Mouse (Mus musculus): ENCODE measurements at regions not wholly inside any gene's neighbourhood (a gene's known extent, or its start where the extent isn't known, plus 50 kb on each side); places are given as distances from the start of the nearest gene placed in this dataset.

- Histone ChIP-seq H3K4me3 (ENCODE audit: insufficient read depth, low read depth, low read length) (no peak overlapping the region), H3K4me1 (ENCODE audit: control insufficient read depth, insufficient read depth, low read length) (no peaks in the 10 kb centered on the region), H3K27me3 (replicated peaks; ENCODE audit: control insufficient read depth, insufficient read depth, low read length) (no peaks in the 10 kb centered on the region), H3K27ac (ENCODE audit: insufficient read depth, low read depth, low read length) (no peak overlapping the region), H3K36me3 (ENCODE audit: control insufficient read depth, insufficient read depth, low read length) (no peaks in the 10 kb centered on the region)
- peak; percentile 37 for DNase-seq
- 31% methylated on average over 1 of the region's 1 CpGs for WGBS
- TF ChIP-seq CTCF (conservative IDR thresholded peaks at IDR 0.05; ENCODE audit: insufficient read depth, insufficient read length, low read depth, low read length) (peak; percentile 42), POLR2A (IDR thresholded peaks at IDR 0.05; ENCODE audit: low read depth, low read length) (no peak)
These were observed 233.7 kb downstream of the Car8 start for GRCm38 (mm10) chr4:8005155-8005554.

GRCm38 (mm10) chr4:7997575-7997953, 241.3 kb downstream of the Car8 start:
- Histone ChIP-seq H3K4me1 (ENCODE audit: control insufficient read depth, insufficient read depth, low read length) (no peaks in the 10 kb centered on the region), H3K27me3 (replicated peaks; ENCODE audit: control insufficient read depth, insufficient read depth, low read length) (no peaks in the 10 kb centered on the region), H3K27ac (ENCODE audit: insufficient read depth, low read depth, low read length) (no peak overlapping the region), H3K36me3 (ENCODE audit: control insufficient read depth, insufficient read depth, low read length) (no peaks in the 10 kb centered on the region), H3K4me3 (ENCODE audit: insufficient read depth, low read depth, low read length) (no peak overlapping the region)
- DNase-seq: no peak
- TF ChIP-seq POLR2A (IDR thresholded peaks at IDR 0.05; ENCODE audit: low read depth, low read length) (no peak), CTCF (conservative IDR thresholded peaks at IDR 0.05; ENCODE audit: insufficient read depth, insufficient read length, low read depth, low read length) (no peak)

GRCm38 (mm10) chr4:7996923-7997574, 241.8 kb downstream of the Car8 start:
- no peak for DNase-seq
- 83% methylated on average over 6 of the region's 6 CpGs for WGBS
- Histone ChIP-seq H3K27ac (ENCODE audit: insufficient read depth, low read depth, low read length) (no peak overlapping the region), H3K4me3 (ENCODE audit: insufficient read depth, low read depth, low read length) (no peak overlapping the region), H3K27me3 (replicated peaks; ENCODE audit: control insufficient read depth, insufficient read depth, low read length) (no peaks in the 10 kb centered on the region), H3K4me1 (ENCODE audit: control insufficient read depth, insufficient read depth, low read length) (no peaks in the 10 kb centered on the region), H3K36me3 (ENCODE audit: control insufficient read depth, insufficient read depth, low read length) (no peaks in the 10 kb centered on the region)
- TF ChIP-seq POLR2A (IDR thresholded peaks at IDR 0.05; ENCODE audit: low read depth, low read length) (no peak), CTCF (conservative IDR thresholded peaks at IDR 0.05; ENCODE audit: insufficient read depth, insufficient read length, low read depth, low read length) (no peak)

GRCm38 (mm10) chr4:7992944-7993343, 245.9 kb downstream of the Car8 start:
- H3K27me3 ChIP-seq (replicated peaks; ENCODE audit: control insufficient read depth, insufficient read depth, low read length): no peaks in the 10 kb centered on the region
- 56% methylated on average over 3 of the region's 3 CpGs for WGBS
- no peak for TF ChIP-seq POLR2A (IDR thresholded peaks at IDR 0.05; ENCODE audit: low read depth, low read length)
- TF ChIP-seq CTCF (conservative IDR thresholded peaks at IDR 0.05; ENCODE audit: insufficient read depth, insufficient read length, low read depth, low read length): no peak

GRCm38 (mm10) chr4:7987781-7988180, 251.1 kb downstream of the Car8 start:
- Histone ChIP-seq H3K36me3 (ENCODE audit: control insufficient read depth, insufficient read depth, low read length) (no peaks in the 10 kb centered on the region), H3K27me3 (replicated peaks; ENCODE audit: control insufficient read depth, insufficient read depth, low read length) (no peaks in the 10 kb centered on the region), H3K4me1 (ENCODE audit: control insufficient read depth, insufficient read depth, low read length) (no peaks in the 10 kb centered on the region), H3K27ac (ENCODE audit: insufficient read depth, low read depth, low read length) (no peak overlapping the region), H3K4me3 (ENCODE audit: insufficient read depth, low read depth, low read length) (no peak overlapping the region)
- peak; percentile 14 for DNase-seq
- WGBS: 94% methylated on average over 1 of the region's 1 CpGs
- TF ChIP-seq CTCF (conservative IDR thresholded peaks at IDR 0.05; ENCODE audit: insufficient read depth, insufficient read length, low read depth, low read length): no peak
- TF ChIP-seq POLR2A (IDR thresholded peaks at IDR 0.05; ENCODE audit: low read depth, low read length): no peak

More at GRCm38 (mm10) chr4:7992944-7993343, 245.9 kb downstream of the Car8 start:
- no peak overlapping the region for H3K27ac ChIP-seq (ENCODE audit: insufficient read depth, low read depth, low read length)
- no peak for DNase-seq
- H3K4me1 ChIP-seq (ENCODE audit: control insufficient read depth, insufficient read depth, low read length): no peaks in the 10 kb centered on the region
- H3K4me3 ChIP-seq (ENCODE audit: insufficient read depth, low read depth, low read length): no peak overlapping the region
- no peaks in the 10 kb centered on the region for H3K36me3 ChIP-seq (ENCODE audit: control insufficient read depth, insufficient read depth, low read length)

- H3K27ac ChIP-seq (ENCODE audit: insufficient read depth, low read depth, low read length): no peak overlapping the region
- H3K4me3 ChIP-seq (ENCODE audit: insufficient read depth, low read depth, low read length): no peak overlapping the region
- H3K27me3 ChIP-seq (replicated peaks; ENCODE audit: control insufficient read depth, insufficient read depth, low read length): no peaks in the 10 kb centered on the region
- no peaks in the 10 kb centered on the region for H3K4me1 ChIP-seq (ENCODE audit: control insufficient read depth, insufficient read depth, low read length)
- no peak for TF ChIP-seq POLR2A (IDR thresholded peaks at IDR 0.05; ENCODE audit: low read depth, low read length)
- no peak for TF ChIP-seq CTCF (conservative IDR thresholded peaks at IDR 0.05; ENCODE audit: insufficient read depth, insufficient read length, low read depth, low read length)
- H3K36me3 ChIP-seq (ENCODE audit: control insufficient read depth, insufficient read depth, low read length): no peaks in the 10 kb centered on the region
- WGBS: 74% methylated on average over 3 of the region's 3 CpGs
- DNase-seq: no peak
These were observed 251.5 kb downstream of the Car8 start for GRCm38 (mm10) chr4:7987346-7987745.

GRCm38 (mm10) chr4:7984814-7985213, 254.0 kb downstream of the Car8 start:
- Histone ChIP-seq H3K4me3 (ENCODE audit: insufficient read depth, low read depth, low read length) (no peak overlapping the region), H3K36me3 (ENCODE audit: control insufficient read depth, insufficient read depth, low read length) (no peaks in the 10 kb centered on the region), H3K27ac (ENCODE audit: insufficient read depth, low read depth, low read length) (no peak overlapping the region), H3K4me1 (ENCODE audit: control insufficient read depth, insufficient read depth, low read length) (no peaks in the 10 kb centered on the region), H3K27me3 (replicated peaks; ENCODE audit: control insufficient read depth, insufficient read depth, low read length) (no peaks in the 10 kb centered on the region)
- 87% methylated on average over 6 of the region's 6 CpGs for WGBS
- DNase-seq: no peak
- TF ChIP-seq CTCF (conservative IDR thresholded peaks at IDR 0.05; ENCODE audit: insufficient read depth, insufficient read length, low read depth, low read length): no peak
- TF ChIP-seq POLR2A (IDR thresholded peaks at IDR 0.05; ENCODE audit: low read depth, low read length): no peak
